Mouse (Mus musculus) urinary bladder, postnatal 36 days (tissue): ENCODE results near the gene Cyld.
"Not testable (repeated sequence)": the region's sequence is repeated elsewhere in the genome, so short reads cannot be mapped to it uniquely, and the experiment has no call there.

Experiments used
- DNase-seq, 2 experiments: peaks; one replicate each; pipeline ENCODE4 v3.0.0; 2022; ENCODE audit warnings: low spot score in 2 of 2, mixed read lengths in 1 of 2

The Cyld gene

DNA sequence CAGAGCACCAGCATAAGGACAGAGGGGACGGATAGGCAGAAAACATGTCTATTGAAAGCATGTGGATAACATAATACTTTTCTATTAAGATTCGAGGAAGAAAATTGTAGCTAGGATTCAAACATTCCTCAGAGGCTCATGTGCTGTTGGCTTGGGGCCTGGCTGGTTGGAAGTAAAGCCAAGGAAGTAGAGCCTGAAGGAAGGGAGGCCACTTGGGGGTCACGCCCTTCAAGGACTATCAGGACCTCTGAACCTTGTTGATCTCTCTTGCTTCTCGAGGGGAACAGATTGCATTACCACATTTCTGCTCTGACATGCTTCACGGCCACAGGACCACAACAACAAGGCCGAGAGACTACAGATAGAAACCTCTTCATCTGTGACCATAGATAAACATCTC lies 7.7 kb upstream of the Cyld start:
- no peak for DNase-seq

DNA sequence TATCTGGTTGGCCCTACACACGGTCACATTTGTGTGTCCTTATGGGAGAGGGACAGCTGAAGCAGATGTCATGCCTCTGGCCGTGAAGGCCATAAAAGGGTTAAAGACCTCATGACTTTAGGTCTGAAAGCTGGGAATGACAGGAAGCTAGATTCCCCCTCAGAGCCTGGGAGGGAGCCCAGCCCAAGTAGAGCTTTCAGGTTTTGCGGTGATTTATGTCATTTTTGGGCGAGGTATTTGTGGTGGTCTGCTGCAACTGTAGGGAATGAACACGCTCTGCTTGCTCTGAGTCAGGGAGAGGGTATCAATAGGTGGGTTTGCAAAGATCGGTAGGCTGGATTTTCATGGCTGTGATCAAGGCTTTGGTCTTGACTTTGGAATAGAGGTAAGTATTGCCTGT lies 6.9 kb upstream of the Cyld start:
- no peak for DNase-seq

DNA sequence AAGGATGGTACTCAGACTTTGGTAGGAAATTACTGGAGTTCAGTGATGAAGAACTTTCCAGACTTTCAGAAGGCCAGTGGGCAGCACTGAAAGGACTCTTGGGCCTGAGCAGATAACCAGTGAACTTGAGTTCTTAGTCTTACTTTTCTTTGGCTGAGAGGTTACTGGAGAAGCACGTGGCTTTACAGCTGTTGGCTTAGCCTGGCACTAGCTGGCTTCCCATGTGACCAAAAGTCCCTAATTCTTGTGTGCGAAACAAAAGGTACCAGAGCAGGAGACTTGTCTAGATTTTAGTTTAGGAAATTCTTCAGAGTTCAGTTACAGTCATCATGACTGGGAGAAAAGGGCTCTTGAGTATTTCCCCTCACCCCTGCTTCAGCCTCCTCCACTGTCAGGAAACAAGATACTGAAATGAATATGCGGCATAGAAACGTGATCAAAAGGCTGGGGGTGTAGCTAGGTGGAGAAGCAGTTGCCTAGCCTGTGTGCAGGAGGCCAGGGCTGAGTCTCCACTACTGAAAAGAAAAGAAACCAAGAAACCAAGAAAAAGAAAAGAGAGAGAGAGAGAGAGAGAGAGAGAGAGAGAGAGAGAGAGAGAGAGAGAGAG lies 5.4 kb upstream of the Cyld start:
- no peak for DNase-seq

DNA sequence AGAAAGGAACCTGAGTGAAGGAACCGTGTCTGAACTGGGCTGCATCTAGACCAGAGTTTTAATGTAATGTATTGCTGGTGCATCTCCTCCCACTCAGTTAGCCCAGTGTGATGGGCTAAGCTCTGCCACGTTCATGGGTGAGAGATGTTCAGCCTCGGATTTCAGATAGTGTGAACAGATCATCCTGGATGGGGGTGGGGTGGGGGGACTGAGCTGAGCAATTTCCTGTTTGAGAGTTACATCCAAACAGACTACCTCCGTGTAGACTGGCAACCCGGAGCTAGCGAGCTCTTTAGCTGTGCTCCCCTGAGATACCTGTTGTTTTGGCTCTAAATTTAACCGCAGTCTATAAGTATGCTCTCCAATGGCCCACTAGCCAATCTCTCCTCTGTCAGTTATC lies 4.9 kb upstream of the Cyld start:
- no peak for DNase-seq

DNA sequence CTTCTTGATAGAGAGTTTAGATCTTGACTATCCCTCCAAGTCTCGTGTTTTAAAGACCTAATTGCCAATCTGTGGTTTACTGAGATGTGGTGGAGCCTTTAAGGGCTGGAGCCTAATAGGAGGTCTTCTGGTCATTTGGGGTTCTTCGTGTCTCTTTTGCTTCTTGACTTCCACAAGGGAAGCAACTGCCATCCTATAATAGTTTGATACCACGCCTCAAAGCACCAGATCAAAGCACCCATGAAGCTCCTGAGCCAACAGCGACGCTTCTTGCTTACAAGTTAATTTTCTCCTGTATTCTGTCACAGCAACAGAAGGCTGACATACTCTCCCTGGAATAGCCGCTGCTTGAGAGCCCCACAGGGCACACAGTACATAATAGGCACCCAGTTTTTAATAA lies 4.0 kb upstream of the Cyld start:
- no peak for DNase-seq

DNA sequence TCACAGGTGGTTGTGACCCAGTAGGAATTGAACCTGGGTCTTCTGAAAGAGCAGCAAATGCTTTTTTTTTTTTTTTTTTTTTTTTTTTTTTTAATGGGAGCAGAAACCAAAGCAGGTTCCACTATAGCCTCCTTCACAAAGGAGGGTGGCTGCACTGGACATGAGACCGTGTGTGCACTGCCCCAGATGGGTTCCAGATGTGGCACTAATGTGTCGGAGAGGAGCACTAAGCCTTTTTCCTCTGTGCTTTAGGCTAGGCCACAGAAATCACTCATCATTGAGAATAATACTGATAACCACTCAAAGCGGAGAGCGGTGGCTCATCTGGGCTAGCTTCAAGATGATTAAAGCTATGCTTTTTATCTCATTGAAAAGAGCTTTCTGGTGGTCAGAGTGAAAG lies 3.5 kb upstream of the Cyld start:
- no peak for DNase-seq

DNA sequence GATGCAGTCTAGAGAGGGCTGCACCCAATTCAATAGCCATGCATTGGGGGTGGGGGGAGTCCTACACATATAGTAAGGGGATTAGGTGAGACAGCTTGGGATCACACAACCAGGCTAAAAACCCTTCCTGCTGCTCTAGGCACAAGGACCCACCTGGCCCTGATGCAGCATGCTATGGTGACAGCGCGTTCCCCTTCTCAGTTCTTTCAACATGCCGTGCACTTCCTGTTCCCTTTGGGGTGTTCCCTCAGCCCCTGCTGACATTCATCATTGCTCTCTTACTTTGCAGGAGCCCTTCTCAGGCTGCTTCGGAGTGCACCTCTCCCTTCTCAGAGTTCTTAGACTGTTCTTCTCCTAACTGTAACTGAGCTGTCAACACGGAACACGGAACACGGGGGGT lies 2.5 kb upstream of the Cyld start:
- no peak for DNase-seq

DNA sequence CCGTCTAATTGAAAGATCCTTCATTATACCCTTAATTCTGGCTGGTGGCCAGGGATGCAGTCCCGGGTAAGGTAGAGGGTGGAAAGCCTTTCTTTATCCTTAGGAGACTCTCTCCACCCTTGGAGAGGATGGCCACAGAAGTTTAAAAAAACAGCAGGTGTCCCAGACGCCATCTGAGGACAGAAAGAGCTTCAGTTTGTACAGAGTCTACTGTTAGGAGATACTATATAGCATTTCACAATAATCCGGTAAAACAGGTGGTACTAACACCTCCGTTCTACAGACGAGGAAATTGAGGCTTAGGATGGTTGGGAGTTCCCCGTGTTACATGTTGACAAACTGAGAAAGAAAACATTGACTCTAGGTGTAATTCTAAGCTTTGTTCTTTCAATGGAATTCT lies 600 bp upstream of the Cyld start:
- no peak for DNase-seq

DNA sequence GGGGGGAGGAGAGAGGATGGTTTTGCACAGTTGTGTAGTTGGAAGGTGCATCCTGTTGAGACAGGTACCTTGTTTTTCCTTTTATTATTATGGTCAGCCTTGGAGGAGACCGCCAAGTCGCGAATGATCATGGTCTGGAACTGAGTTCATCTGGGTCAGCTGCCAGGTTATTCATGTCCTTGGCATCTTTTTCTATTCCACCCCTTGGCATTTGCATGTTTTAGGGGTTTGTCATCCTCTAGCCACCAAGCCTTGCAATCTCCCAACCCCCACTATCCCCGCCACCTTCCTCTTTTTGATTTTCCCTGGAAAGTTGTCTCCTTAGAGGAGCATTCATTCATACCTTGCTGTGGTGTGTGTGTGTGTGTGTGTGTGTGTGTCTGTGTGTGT lies 809 bp downstream of the Cyld start:
- DNase-seq = peak in 1 of 2 experiments; percentile 28

DNA sequence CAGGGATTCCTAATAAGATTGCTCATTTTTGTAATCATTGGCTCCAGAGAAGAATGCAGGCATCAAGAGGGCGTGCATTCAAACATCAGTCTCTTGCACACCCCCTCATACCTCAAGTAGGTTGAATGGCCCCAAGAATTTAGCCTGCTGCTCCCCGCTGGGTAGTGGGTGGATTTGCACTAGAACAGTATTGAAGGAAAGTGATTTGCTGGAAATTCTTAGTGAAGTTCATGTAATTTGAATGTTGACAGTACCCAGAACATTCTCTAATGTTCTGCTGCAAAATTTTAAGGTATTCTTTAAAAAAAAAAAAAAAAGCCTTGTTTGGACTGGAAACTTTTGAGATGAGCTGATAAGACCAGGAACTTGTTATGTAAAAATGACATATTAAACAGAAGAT lies 1.2 kb downstream of the Cyld start:
- no peak for DNase-seq

DNA sequence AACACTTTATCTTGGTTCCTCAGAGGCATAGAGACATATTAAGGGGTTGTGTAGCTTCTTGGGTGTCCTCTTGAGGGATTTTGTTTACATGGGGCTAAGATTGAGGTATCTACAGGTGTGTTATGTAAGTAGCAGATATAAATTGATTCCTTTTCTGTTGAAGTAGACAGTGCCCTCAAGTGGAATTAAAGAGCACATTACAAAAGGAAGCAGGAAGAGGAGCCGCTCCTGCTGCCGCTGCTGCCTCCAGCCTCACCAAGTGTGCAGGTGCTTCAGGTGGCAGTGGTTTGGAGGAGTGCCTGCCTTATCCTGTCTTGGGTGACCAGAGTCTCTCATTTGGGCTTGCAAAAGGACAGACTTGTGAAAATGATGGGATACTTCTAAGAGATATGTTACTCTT lies 4.8 kb downstream of the Cyld start:
- DNase-seq = no peak

DNA sequence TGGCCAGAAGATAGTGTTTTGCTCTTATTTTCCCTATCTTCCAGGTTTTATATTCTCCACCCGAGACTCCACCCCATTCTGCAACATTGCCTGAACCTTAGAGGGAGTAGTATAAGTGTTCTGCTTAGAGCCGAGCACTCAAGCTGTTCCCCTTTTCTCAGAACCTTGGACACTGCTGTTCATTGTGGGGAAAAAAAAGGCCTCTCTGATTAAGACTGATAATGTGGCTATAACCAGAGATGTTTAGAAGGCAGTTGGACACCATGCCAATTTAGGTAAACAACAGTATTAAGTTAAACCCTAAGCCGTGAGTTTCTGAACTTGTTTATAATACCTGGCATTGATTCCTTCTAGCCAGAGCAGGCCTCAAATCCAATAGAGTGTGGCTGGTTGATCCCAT lies 6.0 kb downstream of the Cyld start:
- DNase-seq = no peak

DNA sequence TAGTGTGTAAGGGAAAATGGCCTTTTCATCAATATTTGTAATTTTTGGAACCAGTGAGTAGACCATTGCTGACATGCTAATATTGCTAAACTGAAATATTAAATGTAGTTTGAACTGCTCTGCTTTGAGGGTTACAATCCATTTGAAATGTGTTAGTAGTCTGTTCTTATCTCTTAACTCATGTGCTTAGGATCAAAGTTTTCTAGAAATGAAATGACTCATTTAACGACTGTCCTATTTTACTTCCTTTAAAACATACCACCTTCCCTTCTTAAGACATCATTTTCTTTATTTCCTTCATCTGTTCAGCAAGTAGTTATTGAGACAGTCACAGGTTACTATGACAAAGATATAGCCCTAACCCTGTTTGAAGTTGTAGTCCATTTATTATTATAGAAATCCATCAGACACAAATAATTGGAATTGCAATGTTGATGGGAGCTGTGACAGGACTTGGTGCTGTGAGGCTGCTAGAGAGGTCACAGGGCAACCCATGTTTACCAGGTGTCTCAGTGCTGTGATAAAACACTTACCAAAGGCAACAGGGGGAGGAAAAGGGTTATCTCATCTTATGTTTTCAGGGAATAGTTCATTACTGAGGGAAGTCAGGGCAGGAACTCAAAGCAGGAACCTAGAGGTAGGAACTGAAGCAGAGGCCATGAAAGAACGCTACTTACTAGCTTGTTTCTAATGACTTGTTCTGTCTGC lies 26.6 kb downstream of the Cyld start:
- no peak for DNase-seq

DNA sequence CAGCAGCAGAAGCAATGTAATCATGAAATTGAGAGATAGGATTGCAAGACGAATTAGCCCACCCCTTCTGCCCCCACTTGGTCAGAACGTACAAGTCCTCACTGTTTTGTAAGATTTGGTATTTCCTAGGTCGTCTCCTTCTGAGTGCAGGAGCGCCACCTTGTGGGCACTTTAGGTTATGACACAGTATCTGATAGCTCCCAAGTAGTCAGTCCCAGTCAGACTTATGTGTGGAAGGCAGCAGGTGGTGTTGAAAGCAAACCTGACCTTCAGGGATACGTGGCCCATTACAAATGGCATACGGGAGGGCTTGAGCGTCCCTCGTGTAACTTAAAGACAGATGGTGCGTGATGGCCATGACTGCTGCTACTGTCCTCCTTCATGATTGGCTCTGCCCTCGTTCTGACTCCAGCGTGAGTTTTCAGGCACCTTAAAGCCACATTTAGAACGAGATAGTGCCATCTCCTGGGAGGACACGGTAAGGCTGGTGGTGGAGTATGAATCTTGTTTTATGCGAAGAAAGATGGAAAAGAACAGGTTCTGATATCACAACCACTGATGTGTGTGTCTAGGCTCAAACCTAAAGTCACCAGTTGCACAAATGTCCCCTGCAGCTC lies 58.5 kb downstream of the Cyld start:
- DNase-seq = peak; percentile 75 to 80

DNA sequence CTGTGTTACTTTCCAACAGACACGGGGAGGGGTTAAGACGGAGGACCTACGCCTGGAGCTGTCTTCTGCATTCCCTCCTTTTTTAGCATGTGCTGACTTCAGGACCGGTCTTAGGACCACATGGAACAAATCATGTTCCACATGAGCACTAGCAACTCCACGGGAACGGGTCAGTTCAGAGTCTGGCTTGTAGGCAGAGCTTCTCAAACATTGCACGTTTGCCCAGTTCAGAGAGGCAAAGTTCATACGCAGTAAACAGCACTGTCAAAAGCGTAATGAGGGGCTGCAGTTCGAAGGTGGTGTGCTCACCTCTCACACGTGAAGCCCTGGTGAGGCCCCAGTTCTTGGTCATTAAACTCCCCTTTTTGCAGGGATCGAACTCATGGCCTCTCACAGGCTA lies 65.2 kb downstream of the Cyld start:
- no peak for DNase-seq

DNA sequence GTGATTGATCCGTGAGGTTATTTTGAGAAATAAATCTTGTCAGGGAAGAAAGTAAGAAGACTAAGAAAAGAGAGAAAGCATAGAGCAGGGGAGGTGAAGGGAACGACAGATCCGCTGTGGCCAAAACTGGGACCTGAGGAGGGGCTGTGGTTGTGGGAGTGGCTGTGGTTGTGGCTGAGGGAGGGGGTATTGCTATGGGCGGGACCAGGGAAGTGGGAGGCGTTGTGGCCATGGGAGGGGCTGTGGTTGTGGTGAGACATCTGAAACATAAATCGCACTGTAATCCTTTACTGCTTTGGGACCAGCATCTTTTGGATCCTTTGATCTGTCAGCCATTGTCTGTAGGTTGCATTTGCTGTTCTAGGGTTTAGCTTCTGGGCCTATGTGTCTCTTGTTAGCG lies 74.4 kb downstream of the Cyld start:
- DNase-seq = no peak

DNA sequence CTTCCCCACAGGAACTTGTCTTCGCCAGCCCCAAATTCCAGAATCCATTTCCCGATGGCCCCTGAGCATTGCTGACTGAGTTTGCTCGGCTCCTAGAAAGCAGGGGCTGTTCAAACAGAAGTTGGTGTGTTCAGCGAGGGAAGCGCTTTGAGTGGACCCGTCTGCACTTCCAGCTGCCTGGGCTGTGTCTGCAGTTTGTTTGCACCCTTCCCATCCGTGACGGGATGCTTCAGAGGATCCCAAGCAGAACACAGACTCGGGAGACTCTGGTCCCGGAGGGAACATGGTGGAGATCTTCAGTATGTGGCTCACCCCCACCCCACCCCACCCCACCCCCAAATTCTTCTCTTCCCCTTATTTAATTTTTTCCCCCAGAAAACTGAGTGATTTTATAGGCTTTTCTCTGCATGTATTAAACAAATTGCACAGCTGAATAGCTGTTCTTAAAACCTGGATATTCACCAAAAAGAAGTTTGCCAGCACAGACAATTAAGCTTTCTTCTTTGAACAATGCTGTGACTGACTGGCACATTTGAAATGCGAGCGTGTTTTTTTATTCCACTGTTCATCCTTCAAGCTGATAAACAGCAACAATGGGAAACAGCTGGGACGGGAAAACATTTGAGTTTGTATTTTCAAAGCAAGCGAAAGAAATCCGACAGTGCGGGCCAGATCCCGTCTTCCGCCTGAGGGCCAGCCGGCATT lies 77.9 kb downstream of the Cyld start:
- no peak for DNase-seq

DNA sequence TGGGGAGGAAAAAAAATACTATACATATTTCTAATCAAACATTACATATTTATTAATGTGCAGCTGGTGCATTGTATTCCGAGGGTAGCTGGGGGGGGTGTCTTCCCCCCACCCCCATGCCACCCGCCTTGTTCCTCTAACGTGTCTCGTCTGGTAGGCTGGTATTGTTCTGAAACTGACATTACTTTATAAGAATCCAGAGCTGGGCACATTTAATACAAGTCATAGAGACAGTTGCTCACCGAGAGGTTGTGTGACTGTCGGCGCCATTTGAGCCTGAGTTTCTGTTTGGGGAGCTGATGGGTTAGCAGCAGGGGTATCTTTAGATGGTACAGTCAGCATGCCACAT lies 78.4 kb downstream of the Cyld start:
- DNase-seq = no peak

DNA sequence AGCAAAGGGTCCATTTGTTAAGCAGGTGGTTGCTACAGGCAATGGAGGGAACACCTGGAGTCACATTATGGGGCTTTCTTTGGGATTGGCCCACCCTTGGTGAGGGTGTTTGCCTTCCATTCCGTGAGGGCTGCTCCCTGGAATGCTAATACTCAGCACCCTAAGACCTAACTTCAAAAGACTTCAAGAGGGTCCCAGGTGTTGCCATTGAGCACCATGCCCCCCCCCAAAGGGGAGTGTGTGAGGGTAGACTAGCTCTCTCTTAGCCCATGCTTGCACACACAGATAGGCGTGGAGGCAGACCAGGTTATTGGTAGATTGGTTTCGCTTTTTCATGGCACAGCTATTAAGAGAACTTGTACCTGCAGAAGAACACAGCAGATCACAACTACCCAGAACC lies 83.3 kb downstream of the Cyld start:
- DNase-seq = no peak

DNA sequence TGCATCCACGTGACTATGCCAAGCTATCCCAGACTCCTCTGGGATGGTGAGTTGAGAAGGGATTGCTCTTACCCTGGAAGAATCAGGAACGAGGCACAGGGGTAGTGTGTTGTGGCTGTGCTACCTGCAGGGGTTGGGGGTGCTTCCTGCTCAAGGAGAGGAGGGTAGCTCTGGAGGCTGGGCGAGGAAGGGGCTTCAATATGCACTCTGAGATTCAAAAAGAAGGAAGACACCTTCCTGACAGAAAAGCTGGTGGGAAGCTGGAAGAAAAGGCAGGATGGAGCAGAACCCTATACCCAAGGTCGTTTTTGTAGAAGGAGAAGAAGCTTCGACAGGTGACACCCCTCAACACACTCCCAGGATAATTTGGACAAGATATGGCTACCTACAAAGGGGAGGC lies 84.5 kb downstream of the Cyld start:
- DNase-seq = no peak

DNA sequence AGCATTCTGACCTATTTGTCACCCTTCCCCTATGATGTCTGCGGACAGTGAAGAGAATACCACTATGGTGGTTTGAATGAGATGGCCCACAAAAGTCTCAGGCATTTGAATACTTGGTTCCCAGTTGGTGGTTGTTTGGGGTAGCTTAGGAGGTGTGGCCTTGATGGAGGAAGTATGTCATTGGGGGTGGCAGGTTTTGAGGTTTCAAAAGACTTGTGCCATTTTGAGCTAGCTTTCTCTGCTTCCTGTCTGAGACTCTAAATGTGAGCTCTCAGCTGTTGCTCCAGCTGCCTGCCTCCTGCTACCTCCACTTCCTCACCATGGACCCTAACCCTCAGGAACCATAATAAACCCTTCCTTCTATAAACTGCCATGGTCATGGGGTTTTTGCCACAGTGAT lies 86.9 kb downstream of the Cyld start:
- no peak for DNase-seq

DNA sequence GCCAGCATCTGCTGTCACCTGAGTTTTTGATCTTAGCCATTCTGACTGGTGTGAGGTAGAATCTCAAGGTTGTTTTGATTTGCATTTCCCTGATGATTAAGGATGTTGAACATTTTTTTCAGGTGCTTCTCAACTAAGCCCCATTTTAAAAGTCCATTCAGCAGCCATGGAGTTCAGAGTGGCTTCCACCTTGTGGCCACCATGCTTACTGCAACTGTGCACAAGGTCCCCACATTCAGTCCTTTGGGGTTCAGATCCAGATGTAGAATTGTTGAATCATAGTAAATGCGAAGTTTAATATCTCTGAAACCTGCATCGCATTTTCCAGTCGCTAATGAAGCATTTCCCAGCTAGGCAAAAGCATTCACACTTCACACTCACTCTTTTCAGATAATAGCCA lies 91.5 kb downstream of the Cyld start:
- DNase-seq = not testable (repeated sequence)

DNA sequence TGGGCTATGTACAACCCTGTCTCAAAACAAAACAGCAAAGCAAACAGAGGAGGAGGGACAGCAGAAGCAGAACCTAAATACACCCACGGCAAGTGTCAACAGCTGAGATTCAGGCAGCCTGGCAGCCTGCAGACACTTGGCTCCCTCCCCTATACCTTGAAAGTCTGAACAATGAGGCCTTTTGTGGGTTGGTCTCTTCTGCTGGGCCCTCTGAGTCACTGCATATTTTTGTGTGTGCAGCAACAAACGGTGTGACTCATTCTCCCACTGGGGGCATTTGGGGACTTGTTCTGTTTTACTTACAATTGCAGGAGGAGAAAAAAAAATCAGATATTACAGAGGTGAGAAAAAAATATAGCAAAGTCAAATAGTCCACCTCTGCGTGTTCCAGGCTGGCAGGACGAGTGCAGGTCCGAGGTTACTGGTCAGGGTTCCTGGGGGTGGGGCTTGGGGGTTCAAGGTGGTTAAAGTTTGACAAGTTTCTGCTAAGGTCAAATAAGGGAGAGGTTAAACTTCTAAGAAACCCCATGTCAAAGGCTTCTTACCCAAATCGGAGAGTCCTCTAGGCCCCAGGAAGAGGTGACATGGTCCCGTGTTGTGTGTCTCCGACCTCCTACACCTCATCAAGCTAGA lies 96.0 kb downstream of the Cyld start:
- peak; percentile 15 to 32 for DNase-seq
